Mouse (Mus musculus): Measurements from ENCODE around the gene Slc17a4. TPM values are rescaled to one million over a fixed set of nuclear protein-coding genes. Genes with fewer than 3 reads are reported as not detected.
A peak's percentile ranks its signal among the peaks of the same experiment; 100 is the strongest.

Slc17a4 gene
- total RNA-seq, 2 experiments from 2014 or later = 0.23 TPM; not detected in 1

DNA sequence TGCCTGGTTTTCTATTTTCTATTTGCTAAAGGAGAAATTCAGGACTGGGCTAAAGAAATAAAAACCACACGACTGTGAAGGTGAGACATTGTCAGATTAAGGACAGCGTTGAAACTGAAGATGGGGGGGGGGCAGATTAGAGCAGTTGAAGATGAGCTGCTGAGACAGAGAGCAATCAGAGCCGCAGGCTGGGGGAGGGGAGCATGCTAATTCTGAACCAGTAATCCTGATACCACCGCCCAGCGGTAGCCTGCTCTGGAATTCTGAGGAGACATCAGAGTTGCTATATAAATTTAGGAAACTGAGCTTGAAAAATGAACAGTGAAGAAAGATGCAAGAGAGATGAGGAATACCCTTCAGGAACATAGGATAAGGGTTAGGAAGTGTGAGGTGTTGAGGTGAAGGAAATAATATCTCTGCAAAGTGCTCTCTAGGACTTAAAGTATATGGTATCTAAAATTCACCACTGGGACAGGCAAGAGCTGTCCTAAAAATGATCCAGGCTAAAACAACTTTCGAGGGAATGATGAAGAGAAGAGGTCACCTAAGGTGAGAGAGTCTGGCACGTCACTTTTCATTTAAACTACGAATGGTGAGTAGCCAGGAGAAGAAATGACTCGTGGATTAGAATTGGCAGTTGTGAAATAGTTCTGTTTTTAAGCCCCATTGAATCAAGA lies 22.1 kb downstream of the Slc17a4 start:
- no peak for DNase-seq

DNA sequence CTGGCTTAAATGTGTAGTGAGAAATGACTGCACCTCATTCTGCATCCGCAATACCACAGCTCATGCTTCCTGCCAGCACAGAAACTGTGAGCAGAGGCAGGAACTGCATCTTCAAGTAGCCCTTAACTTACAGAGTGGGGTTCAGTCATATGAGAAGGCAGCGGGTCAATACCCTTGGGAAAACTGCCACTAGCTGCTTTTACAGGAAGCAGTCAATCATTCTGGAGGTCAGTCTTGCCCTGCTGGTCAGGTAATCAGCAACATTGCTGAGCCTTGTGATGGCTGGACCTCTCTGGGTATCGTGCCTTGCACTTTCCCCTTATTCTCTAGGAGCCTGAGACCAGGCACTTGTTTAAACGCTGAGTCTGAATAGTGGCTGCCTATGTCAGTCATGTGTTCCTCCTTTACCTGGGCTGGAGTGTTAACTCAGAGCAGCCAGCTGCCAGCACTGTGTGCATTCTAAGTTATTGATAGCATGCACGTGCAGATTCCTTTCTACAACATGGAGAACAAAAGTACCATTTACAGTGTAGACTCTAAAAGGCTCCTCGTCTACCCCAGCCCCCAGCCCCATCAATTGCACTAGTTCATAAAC lies 25.7 kb downstream of the Slc17a4 start:
- DNase-seq = no peak

DNA sequence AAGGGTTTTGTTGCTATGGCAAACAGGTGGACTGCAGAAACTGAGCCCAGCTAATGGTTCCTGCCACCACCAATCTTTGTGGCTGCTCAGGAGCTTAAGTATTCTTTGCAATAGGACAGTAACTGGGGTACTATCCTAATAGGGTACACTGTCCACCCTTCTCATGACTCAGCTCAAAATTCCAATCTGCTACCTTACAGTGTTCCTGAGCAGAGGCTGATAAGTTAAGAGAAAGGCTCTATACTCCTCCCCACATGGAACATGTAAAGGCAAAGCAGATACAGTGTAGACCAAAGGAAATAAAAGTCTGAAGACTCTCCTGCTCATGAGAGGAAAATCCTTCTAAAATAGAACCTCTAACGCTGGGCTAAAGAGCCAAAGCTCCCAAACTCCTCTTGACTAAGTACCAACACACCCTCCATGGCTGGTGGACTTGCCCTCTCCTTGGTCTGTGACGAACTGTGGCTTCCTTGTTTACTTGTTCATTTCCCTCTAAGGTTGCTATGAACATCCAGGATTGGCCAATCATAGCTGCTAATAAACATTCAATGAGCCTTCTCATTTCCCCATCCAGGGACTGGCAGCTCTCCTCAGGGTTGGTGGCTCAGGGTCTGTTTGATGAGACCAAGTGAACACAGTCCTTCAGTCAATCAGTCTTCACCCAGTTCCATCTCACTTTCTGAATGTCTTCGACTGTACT lies 27.6 kb downstream of the Slc17a4 start:
- DNase-seq = no peak

DNA sequence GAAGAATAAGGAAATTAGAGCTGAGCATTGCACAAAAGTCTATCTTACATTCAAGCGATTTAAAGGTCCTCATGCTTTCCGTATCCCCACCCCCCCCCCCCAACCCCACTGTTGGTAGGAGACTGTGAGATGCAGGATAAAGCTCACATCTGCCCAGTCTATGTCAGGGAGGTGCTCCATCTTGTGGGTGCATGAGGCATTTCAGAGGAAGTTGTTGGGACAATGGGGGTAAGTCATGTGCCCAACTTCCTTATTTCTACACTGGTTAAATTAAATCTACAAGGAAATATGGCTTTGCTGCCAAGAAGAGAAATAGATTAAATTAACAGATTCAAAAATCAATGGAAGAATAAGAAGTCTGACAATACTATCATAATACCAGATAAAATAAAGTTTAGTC lies 29.3 kb downstream of the Slc17a4 start:
- DNase-seq = peak; percentile 17 to 28

DNA sequence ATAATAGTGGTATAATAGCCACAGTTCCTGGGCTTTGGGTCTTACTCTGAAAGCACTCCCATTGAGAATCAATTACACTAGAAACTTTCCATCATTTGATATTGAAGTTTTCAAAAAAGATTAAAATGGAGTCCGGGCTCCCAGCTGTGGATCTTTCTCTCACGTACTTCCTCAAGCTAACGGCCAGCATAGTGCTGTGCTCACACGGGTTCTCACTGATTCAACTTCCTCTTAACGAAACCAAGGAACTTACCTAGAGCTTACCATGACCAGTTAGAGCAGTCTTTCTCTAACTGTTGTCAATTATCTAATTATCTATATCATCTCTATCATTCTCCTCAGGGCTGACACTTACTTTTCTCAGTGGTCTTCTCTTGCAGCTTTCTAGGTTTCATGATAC lies 35.2 kb downstream of the Slc17a4 start:
- DNase-seq = no peak

DNA sequence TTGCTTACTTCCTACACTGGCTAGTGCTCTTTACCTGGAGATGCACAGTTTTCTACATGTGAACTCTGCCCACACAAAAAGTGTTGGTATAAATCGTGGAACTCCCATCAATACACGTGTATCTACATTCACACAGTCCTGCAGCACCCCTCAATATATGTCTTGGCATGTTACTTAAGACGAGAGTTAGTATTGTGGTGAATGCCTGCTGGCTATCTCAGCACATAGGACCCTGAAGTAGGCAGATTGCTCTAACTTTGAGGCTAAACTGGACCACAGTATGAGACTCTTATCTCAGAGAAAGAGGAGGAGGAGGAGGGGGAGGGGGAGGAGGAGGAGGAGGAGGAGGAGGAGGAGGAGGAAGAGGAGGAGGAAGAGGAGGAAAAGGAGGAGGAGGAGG lies 35.7 kb downstream of the Slc17a4 start:
- no peak for DNase-seq

DNA sequence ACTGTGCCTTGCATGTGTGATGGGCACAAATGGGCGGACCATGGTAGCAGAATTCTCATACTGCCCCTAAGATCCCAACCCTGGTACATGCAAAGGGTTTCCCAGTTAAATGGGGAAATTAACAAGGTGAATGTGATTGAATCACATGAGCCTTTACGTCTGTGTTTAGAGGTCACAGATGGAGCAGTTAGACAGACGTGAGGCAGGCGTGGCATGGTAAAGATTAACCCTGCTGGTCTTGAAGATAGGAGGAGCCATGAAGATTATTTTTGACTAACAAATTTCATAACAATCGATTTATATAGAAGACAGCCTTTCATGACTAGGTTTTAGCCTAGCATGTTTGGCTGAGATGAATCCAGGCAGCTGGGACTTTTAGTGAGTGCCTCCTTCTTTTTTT lies 41.7 kb downstream of the Slc17a4 start:
- no peak for DNase-seq

DNA sequence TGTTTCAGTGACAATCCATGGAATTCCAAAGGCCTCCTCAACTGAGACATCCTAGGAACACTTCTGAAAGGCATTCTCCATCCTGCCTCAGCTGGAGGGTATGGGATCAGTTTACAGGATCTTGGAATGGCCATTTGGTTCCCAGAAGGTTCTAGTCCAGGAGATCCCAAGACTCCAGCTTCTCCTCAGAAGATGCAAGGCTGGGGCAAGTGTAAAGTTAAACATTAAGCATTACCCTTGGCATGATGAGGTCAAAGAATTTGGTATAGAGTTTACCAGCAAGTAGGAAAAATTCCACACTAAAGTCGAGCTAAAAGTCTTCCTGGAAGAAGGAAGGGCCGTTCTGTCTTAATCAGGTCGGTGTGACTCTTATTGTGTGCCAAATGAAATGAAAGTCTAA lies 44.8 kb downstream of the Slc17a4 start:
- no peak for DNase-seq

DNA sequence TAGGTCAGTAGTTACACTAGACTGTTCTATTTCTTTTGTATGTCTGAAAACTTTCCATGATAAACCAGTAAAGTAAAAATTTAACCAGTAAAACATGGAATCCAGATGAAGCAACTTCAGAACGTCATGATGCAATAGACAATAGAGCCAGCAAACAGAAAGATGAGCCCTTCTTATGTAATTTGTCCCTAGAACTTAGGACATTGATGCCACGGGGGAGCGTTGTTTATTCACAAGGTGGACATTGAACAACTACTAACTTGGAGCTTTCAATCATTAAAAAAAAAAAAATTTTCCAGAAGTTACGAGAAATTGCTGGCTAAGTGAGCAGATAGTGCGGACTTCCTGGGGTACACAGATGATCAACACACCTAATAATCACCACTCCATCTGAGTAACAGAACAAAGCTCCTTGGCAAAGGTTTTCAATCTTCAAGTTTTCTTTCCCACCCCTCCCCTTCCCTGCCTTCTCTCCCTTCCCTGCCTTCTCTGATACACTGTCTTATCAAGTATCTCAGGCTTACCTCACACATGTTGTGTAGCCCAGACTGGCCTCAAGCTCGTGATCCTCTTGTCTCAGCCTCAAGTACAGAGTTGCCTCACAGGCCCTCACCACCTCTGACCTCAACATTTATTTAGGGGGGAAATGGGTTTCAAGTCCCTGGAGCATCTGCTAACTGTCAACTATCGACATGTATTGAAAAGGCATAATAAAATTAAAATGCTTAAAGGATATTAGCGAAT lies 45.8 kb downstream of the Slc17a4 start:
- DNase-seq = no peak

DNA sequence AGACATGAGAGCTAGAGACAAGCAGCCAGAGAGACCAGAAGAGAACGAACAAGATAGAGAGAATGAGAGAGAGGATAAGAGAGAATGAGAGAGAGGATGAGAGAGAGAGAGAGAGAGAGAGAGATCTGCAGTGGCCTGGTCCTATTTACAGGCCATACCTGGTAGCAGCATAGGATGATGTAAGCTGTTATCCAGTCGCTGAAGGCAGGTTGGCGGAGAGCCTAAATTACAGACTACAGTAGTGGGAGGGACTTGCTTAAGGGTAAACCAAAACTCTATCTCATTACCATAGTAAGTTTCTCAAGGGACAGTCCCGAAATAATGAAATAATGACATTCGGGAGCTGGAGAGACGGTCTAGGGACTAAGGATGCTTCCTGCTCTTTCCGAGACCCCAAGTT lies 47.4 kb downstream of the Slc17a4 start, which contains the start of gene Slc17a1:
TSS of gene Slc17a1 (plus strand) at position 346 of the 400 bp plus-strand sequence.
- no peak for DNase-seq

DNA sequence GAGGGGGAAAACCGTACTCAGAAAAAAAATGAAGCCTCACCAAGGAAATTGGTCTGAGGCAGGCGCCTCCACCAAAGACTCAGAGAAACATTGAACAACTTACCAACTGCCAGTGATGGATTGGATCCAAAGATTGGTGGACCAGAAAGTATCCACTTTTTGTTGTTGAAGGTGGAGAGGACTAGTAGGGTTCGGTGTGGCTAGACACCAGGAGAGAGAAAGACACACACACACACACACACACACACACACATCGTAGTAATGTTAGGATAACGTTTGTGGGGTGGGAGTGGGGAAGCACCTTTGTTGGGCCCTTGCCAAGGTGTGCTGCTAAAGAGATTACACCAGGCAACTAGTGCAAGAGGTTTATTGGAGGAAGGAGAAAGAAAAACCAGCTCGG lies 47.8 kb downstream of the Slc17a4 start:
- no peak for DNase-seq

DNA sequence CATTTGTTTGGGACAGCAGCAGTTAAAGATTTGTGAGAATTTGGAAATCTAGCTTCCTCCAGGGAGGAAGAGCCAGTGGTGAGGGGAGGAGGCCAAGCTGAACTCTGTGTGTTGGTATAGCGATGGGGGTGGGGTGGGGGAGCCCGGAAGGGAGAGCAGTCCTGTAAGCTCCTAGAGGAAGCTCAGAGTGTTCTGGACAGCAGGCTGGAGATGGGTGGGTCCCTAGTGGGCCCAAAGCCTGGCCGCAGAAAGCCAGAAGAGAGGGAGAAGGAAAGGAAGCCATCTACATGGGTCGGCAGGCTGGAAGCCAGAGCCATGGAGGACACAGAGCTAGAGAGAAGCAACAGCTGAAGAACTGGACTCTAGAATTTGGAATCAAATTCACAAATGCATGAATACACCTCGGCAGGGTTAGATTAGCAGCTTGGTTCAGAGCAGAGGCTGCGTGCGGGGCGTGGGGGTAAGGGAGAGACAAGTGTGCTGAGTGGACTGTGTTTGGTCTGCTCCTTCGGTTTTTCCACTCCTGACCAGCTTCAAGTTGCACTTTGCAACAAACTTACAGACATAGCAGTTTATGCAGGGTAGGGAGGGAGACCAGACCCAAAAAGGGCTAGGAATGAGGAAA lies 48.6 kb downstream of the Slc17a4 start:
- no peak for DNase-seq

DNA sequence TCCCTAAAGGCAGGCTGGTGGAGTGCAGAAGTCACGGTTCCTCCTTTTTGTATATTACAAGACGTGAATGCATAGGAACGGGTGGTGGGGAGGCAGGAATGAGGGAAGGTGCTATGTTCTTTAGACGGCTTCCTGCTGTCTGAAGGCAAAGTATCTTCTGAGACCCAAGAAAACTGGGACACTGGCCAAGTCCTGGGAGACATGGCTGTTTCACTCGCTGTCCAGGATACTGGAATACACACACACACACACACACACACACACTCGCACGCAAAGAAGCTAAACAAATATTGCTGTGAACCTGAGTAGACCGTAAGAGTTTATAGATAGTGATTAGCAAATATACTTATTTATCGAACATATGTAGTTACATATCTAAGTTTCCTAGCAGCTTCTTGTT lies 50.1 kb downstream of the Slc17a4 start:
- no peak for DNase-seq

DNA sequence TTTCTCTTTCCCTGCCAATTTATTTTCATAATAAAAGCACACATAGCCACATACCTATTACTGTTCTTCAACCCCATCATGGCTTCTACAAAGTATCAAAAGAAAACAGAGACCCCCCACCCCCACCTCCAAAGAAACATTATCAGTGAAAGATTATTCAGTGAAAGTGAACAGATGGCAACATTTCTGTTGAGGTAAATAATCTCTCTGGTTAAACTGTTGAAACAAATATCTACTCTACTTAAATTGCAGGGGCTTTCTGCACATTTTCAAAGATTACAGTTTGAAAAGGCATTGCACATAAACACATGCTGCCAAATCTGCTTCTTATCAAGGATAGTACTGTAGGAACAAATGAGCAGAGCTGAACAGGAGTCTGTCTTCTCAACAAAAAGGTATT lies 53.0 kb downstream of the Slc17a4 start:
- no peak for DNase-seq

DNA sequence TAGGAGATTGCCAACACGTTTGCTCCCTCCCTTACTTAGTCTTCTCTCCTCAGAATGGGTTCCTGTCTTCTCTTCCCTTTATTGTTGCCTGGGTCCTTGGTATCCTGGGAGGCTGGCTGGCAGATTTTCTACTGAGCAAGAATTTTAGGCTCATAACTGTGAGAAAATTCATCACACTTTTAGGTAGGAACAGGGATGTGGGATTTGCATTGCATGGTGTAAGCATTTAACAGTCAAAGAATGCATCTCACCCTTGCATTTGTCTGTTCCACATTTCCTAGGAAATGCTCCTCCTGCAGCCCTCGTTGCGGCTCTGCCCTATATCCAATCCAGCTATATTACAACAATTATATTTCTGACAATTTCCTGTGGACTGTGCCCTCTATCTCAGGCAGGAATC lies 58.4 kb downstream of the Slc17a4 start:
- no peak for DNase-seq

DNA sequence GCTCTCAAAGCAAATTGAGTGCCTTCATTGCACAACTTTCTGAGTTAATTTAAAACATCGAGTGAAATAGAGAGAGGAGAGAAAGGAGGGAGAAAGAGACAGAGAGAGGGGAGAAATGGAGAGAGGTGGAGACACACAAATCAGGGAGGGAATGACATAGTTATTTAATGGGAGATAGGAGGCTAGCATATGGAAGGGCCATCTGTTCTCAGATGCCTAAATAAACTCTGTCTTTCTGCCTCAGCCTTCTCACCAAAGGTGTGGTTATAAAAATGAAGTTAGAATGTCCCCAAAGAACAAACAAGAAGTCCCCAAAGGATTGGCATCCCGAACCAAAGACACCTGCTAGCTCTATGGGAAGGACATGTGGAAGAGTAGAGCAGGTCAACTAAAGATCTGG lies 65.5 kb downstream of the Slc17a4 start:
- DNase-seq = no peak

Small RNA genes within 50 kb of the gene (microRNA-seq; reads per million reads assigned to microRNA genes)
- not detected for gene Gm44344

Other genes starting within 250 kb of the Slc17a4 start
- gene Hist1h2ac, start 231.1 kb downstream of the Slc17a4 start, total RNA-seq (2021) = 1 to 10 TPM; 3.0 to 3.1 TPM
- gene Hist1h2bc, start 230.8 kb downstream of the Slc17a4 start, total RNA-seq (2021) = 100 to 1,000 TPM; 138 to 161 TPM
- gene Hist1h1t, start 219.2 kb downstream of the Slc17a4 start, total RNA-seq (2021) = under 1 TPM; 0.33 to 0.46 TPM
- gene Hist1h4c, start 216.6 kb downstream of the Slc17a4 start, total RNA-seq (2021) = 100 to 1,000 TPM; 101 to 109 TPM
- 10 to 100 TPM; 29.2 to 49.8 TPM for gene Hfe, start 204.2 kb downstream of the Slc17a4 start, total RNA-seq (2021)
- gene Hist1h1c, start 176.2 kb downstream of the Slc17a4 start, total RNA-seq (2021) = 100 to 1,000 TPM; 145 to 279 TPM
- gene Hist1h3c, start 169.4 kb downstream of the Slc17a4 start, total RNA-seq (2021) = 10 to 100 TPM; 20.5 to 26.8 TPM
- 10 to 100 TPM; 34.0 to 41.3 TPM for gene Hist1h2bb, start 168.3 kb downstream of the Slc17a4 start, total RNA-seq (2021)
- gene Hist1h2ab, start 163.9 kb downstream of the Slc17a4 start, total RNA-seq (2021) = 10 to 100 TPM; 58.1 to 68.0 TPM
- 10 to 100 TPM; 54.7 to 79.9 TPM for gene Hist1h3b, start 162.7 kb downstream of the Slc17a4 start, total RNA-seq (2021)
- 100 to 1,000 TPM; 115 to 122 TPM for gene Hist1h4b, start 158.0 kb downstream of the Slc17a4 start, total RNA-seq (2021)
- gene Hist1h4a, start 153.8 kb downstream of the Slc17a4 start, total RNA-seq (2021) = 10 to 100 TPM; 59.8 to 61.2 TPM
- 10 to 100 TPM; 55.1 to 59.3 TPM for gene Hist1h3a, start 152.6 kb downstream of the Slc17a4 start, total RNA-seq (2021)
- 10 to 100 TPM; 35.0 to 39.8 TPM for gene Hist1h1a, start 151.3 kb downstream of the Slc17a4 start, total RNA-seq (2021)
- gene Trim38, start 145.1 kb downstream of the Slc17a4 start, total RNA-seq (2021) = under 1 TPM; 0.16 to 0.23 TPM
- gene Slc17a2, start 108.0 kb downstream of the Slc17a4 start, total RNA-seq (2021) = under 1 TPM in 1 of 2 experiments, not detected in 1; 0.26 TPM
- gene Slc17a3, start 75.6 kb downstream of the Slc17a4 start, total RNA-seq (2021) = under 1 TPM; 0.23 to 0.56 TPM
- gene Slc17a1, start 47.3 kb downstream of the Slc17a4 start, total RNA-seq (2021) = not detected
- gene Hist1h2ba, start 19.1 kb upstream of the Slc17a4 start, total RNA-seq (2021) = not detected
- not detected for gene Hist1h2aa, start 19.5 kb upstream of the Slc17a4 start, total RNA-seq (2021)
- 1 to 10 TPM; 2.3 to 4.9 TPM for gene Scgn, start 76.2 kb upstream of the Slc17a4 start, total RNA-seq (2021)